Mouse (Mus musculus): ENCODE results near the gene Tceanc2. TPM values are rescaled to one million over a fixed set of nuclear protein-coding genes. Genes with fewer than 3 reads are reported as not detected.
A peak's percentile ranks its signal among the peaks of the same experiment; 100 is the strongest.

Gene Tceanc2
- total RNA-seq, 2 experiments from 2014 or later: 28.4 to 34.3 TPM

DNA sequence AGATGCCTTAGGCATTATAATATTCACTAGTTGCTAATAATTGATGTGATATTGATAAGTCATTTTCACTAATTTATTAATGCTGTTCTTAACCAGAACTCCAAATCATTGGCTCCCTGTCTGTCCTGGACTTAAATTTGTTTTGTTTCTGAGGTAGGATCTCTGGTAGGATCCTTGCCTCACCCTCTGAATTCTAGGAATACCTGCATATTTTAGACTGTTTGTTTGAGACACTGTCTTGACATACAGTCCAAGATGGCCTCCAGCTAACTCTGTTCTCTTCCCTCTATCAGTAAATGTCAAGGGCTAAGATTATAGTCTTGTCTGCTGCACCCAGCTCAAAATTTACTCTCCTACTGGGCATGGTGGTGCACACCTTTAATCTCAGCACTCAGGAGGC is 1.8 kb upstream of the Tceanc2 start:
- DNase-seq (ENCODE audit: low spot score in 2 of 2): no peak

- DNase-seq (ENCODE audit: low spot score in 2 of 2): no peak
Measured at GRCm38 (mm10) chr4:107179561-107179960, 645 bp upstream of the Tceanc2 start.

- DNase-seq (ENCODE audit: low spot score in 2 of 2): peak; percentile 83 to 96
Measured at GRCm38 (mm10) chr4:107178182-107178829, 610 bp downstream of the Tceanc2 start, which contains the start of gene Tmem59. TSS of gene Tmem59 (plus strand) at chr4:107178399.

- DNase-seq (ENCODE audit: low spot score in 2 of 2): no peak
Measured at GRCm38 (mm10) chr4:107177506-107177905, 1.4 kb downstream of the Tceanc2 start.

DNA sequence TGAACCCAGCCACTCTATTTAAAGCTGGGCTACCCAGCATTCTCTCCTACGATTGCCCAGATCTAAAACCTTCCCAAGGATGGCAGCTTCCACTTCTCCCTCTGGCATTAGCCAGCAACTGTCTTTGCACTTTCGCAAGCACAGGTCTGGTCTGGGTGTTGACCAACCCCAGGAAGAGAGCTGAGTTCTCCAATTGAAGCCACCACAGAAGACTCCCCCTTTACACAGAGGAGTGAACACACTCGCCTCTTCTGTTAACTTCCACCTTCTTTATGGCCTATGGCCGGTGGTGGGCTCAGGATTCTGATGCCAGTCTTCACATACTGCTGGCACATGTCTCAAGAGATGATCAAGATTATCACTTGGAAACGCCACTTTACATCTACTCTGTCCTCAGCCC is 11.1 kb downstream of the Tceanc2 start:
- no peak for DNase-seq (ENCODE audit: low spot score in 2 of 2)

- no peak for DNase-seq (ENCODE audit: low spot score in 2 of 2)
Measured at GRCm38 (mm10) chr4:107166700-107167099, 12.2 kb downstream of the Tceanc2 start.

GRCm38 (mm10) chr4:107163756-107164587 is 14.9 kb downstream of the Tceanc2 start:
- DNase-seq (ENCODE audit: low spot score in 2 of 2): peak in 1 of 2 experiments; percentile 30

GRCm38 (mm10) chr4:107163341-107163740 is 15.6 kb downstream of the Tceanc2 start:
- no peak for DNase-seq (ENCODE audit: low spot score in 2 of 2)

GRCm38 (mm10) chr4:107160181-107160580 is 18.7 kb downstream of the Tceanc2 start:
- no peak for DNase-seq (ENCODE audit: low spot score in 2 of 2)

DNA sequence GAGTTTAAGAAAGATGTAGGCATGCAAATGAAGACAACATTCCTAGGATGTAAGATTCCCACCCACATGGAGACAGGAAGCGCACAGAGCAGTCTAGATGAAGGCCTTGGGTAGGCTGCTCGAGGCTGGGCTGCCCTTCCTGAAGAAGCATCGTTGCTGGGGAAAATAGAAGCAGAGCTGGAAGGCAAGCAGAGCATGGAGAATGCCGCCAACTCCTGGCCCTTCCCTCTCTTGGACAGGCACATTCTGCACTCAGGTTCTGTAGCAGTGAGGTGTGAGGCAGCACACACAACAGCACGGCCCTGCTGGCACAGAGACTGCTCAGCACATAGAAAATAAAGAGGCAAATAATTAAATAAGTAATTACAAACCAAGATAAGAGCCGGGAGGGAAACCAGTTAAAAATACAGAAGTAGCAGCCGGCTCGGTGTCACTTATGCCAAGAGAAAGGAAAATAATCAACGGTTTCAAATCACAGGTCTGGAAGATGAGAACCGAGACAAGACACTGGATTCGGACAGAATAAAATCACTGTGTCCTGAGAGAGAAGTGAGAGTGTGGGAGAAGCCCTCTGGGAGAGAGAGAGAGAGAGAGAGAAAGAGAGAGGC is 19.6 kb downstream of the Tceanc2 start:
- no peak for DNase-seq (ENCODE audit: low spot score in 2 of 2)

- no peak for DNase-seq (ENCODE audit: low spot score in 2 of 2)
Measured at GRCm38 (mm10) chr4:107156983-107157401, 21.9 kb downstream of the Tceanc2 start.

DNA sequence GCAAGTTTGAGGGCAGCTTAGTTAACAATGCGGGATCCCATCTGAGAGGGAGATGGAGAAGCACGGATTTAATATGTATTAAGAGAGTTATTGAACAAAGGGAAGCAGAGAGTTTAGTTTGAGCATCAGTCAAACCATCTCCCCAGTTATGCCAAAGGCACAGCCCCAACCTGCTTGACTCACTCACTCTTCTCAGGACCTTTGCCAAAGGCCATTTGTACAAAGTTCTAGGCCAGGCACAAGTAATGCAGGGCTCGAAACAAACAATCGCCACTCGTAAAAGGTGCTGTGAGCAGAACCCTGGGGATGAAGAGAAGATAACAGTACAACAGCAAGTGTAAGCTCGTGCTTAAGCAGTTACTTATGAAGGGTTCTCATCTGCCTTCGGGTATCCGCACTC is 26.3 kb downstream of the Tceanc2 start:
- DNase-seq (ENCODE audit: low spot score in 2 of 2): no peak

DNA sequence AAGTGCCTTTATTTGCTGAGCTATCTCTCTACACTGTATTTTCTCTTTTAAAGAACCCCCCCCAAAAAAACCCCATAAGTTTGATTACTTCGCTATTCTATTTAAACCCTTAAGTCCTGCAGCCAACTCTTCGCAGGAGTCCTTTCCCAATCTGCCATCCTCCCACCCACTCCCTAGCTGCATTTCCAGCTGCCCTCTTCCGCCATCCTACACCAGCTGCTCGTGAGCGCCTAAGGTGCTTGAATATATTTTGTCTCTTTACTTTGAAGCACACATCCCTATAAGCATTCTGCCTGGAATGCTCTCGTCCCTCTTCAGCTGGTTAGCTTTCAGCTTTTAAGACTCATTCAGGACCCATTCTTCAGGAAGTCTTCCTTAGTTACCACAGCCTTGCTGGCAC is 27.9 kb downstream of the Tceanc2 start:
- DNase-seq (ENCODE audit: low spot score in 2 of 2): no peak

DNA sequence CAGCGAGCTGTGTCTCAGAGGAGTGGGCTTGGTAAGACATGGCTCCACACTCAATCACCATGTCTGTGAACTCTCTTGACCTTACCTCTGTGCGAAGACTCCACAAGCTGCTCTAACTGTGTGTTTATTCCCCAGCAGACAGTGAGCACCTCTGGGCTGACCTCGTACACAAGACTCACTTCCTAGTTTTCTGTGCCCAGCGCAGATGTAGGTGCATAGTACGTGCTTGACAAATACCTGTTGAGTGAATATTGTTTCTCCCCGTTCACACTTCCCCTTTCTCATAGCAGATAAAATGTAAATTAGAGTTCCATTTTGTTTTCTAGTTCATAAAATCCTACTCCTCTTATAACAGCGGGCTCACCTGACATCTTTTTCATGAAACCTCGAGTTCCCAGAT is 35.4 kb downstream of the Tceanc2 start:
- no peak for DNase-seq (ENCODE audit: low spot score in 2 of 2)

- no peak for DNase-seq (ENCODE audit: low spot score in 2 of 2)
Measured at GRCm38 (mm10) chr4:107139836-107140631, 38.9 kb downstream of the Tceanc2 start.

- no peak for DNase-seq (ENCODE audit: low spot score in 2 of 2)
Measured at GRCm38 (mm10) chr4:107138948-107139835, 39.7 kb downstream of the Tceanc2 start.

DNA sequence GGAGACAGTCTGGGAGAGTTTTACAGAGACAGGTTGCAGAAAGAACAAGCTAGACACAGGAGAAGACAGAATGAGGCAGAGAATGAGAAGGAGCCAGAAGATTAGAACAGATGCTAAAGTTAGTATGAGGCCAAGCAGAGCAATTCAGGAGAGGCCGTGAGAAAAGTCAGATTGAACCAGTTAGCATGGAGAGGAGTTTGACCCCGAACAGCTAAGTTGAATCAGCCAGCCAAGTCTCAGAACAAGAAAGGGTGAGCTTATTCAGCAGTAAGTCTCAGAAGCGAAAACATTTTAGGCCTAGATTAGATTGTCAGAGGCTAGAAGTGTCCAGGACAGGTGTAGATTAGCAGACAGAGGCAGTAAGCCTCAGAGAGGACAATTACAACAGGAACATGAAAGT is 42.4 kb downstream of the Tceanc2 start:
- DNase-seq (ENCODE audit: low spot score in 2 of 2): no peak

DNA sequence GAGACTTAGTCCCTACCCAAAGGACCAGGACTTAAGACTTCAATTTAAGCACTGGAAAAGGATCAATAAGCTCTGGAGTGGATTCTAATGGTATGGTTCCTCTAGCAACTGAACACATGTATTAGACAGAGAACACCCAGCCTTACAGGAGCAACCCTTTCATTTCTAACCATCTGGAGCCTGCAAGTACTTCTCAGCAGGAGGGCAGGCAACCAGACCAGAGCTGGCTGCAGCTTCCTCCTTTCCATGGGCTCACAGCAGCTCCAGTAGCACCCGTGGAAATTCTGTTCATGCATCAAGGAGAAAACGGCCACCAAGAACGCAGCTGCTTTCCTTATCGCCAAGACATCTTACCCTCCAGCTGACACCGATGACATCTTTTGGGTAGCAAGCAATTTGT is 43.3 kb downstream of the Tceanc2 start:
- no peak for DNase-seq (ENCODE audit: low spot score in 2 of 2)

DNA sequence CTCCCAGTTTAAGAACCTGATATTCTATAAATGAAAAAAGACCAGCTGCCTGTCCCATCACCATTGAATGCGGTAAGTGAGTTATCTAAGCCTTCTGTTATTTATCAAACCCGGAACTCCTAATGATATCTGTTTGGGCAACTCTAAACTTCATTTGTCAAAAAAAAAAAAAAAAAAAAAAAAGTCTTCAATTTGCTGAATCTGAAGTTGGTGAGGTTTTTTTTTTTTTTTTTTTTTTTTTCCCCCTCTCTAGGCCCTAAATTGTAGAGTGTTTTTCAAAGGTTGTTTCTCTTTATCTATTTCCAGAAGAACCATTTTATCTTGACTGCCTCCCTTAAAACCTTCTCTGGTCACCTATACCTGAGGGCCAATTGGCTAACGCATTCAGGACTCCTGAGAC is 44.0 kb downstream of the Tceanc2 start:
- DNase-seq (ENCODE audit: low spot score in 2 of 2): no peak

- DNase-seq (ENCODE audit: low spot score in 2 of 2): no peak
Measured at GRCm38 (mm10) chr4:107130534-107130933, 48.4 kb downstream of the Tceanc2 start.
